Comparison of ENCODE assay signal across 12 mouse cellular contexts in genomic region chr11:5346845-5347640, GRCm38 (mm10).
A peak's percentile ranks its signal among the peaks of the same experiment; 100 is the strongest.
DNase-seq lines count a peak whose midpoint lies in the region.
"Had no signal": no experiment of that assay in that cellular context is flagged by ENCODE, and none has a peak within 500 bp of the region (broad histone marks: within the 10 kb centered on the region; RNA-seq: fewer than 3 reads in every experiment).

No protein-coding gene starts in this region.

- peak; percentile 28 for DNase-seq in kidney, adult 18-20 months
- DNase-seq in kidney, postnatal 10 days = no peak
- DNase-seq in ZHBTc4 (ENCODE audit: low read depth, low spot score) = peak; percentile 16
- peak; percentile 71 for DNase-seq in kidney, adult 9 months
- peak; percentile 24 for DNase-seq in lung, postnatal 25 days (ENCODE audit: low spot score)
- DNase-seq in adrenal gland, adult 8-10 months = no peak
- DNase-seq in cerebellum, adult 8-10 months = no peak
- DNase-seq: cerebellum, postnatal 10 days; heart, adult 18-20 months; layer of hippocampus, adult 9-11 months; liver, embryonic 13.5 days; thymus, adult 2 months had no signal

Comparison
In these comparisons a context has a peak if more than half of its experiments do, and no peak if none do; other contexts are left out.
1. DNase-seq: peak in kidney, adult 18-20 months (single experiment), ZHBTc4 (single experiment), kidney, adult 9 months (single experiment) and lung, postnatal 25 days (single experiment); none in kidney, postnatal 10 days (single experiment), adrenal gland, adult 8-10 months (single experiment) and cerebellum, adult 8-10 months (single experiment).